Mouse (Mus musculus) C2C12 (cell line): ENCODE data around the gene Prss12.

Source experiments
- CTCF ChIP-seq: IDR thresholded peaks from one replicate; pipeline ENCODE4 v1.5.1; 2011; ENCODE audit not compliant: control insufficient read depth, insufficient read depth, insufficient read length
- USF1 ChIP-seq: IDR thresholded peaks from one replicate; pipeline ENCODE4 v1.6.1; 2011; ENCODE audit warnings: low read depth, mild to moderate bottlenecking, control low read depth, moderate library complexity

GRCm38 (mm10) chr3:123491814-123492213 lies 45.1 kb downstream of the Prss12 start:
- TF ChIP-seq CTCF = no peak
- TF ChIP-seq USF1 = no peak
